Mouse (Mus musculus): Measurements from ENCODE around the gene Extl2.

DNA sequence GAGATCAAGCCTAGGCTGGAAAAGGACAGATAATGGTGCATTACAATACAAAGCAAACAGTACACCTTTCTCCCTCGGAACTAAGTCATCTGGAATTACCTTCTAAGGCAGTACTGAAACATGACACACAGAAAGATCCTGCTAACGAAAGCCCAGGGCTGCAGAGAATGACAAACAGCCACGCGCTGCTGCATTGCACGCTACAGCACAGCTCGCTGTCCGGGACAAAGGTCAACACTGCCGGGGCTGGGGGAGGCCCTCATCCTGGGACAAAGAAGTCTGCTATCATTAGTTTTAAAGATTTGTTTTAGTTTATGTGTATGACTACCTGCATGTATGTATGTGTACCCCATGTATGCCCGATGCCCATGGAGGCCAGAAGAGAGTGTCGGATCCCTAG, 14.2 kb upstream of the Extl2 start:
- no peak for TF ChIP-seq POLR2A (IDR thresholded peaks at IDR 0.05; ENCODE audit: control insufficient read depth, extremely low read depth, insufficient read depth, low read length, poor library complexity)
- TF ChIP-seq CTCF (IDR thresholded peaks at IDR 0.05; ENCODE audit: borderline replicate concordance, control insufficient read depth, extremely low read depth, insufficient read depth, low read length, poor library complexity), result no peak
